Mouse (Mus musculus): ENCODE measurements around the gene A630023A22Rik.

GRCm38 (mm10) chr14:34026710-34027109 lies 75.8 kb downstream of the A630023A22Rik start:
- TF ChIP-seq CTCF (IDR thresholded peaks at IDR 0.05; ENCODE audit: control insufficient read depth, insufficient read depth, insufficient replicate concordance, low read depth, low read length): no peak
- no peak for TF ChIP-seq POLR2A (IDR thresholded peaks at IDR 0.05; ENCODE audit: control insufficient read depth, low read depth, low read length)
